Comparison of ENCODE assay signal across 24 mouse cellular contexts in the genomic region with DNA sequence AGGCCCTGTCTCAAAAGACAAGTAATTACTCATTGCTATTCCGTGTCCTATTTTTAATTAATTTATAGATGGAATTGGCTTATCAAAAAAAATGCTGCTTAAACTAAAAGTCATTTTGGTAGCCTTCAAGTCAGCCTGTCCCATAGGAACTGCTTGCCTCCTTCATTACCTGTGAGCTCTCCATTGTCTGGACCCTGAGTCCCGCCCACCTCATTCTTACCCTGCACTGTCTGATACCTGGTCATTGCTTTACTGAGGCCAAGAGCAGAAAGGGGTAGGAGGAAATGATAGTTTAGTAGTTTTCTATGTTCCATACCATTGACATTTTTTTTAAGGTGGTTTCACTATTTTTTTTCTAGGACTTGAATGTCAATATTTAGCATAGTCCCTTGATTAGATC. TPM values are rescaled to one million over a fixed set of nuclear protein-coding genes. Genes with fewer than 3 reads are reported as not detected.
DNase-seq lines count a peak whose midpoint lies in the region; ATAC-seq and TF ChIP-seq lines count a peak whose summit lies in the region.
"Had no signal": no experiment of that assay in that cellular context is flagged by ENCODE, and none has a peak within 500 bp of the region (broad histone marks: within the 10 kb centered on the region; RNA-seq: fewer than 3 reads in every experiment).

No protein-coding gene starts in this region.

- no peak for TF ChIP-seq CTCF in stomach, postnatal 0 days (IDR thresholded peaks at IDR 0.05; ENCODE audit: low read depth)

- H3K27me3 ChIP-seq in embryonic facial prominence, embryonic 13.5 days: no peaks in the 10 kb centered on the region
- no peaks in the 10 kb centered on the region for H3K27me3 ChIP-seq in embryonic facial prominence, embryonic 10.5 days (replicated peaks; ENCODE audit: low read depth, poor library complexity, severe bottlenecking)
- no peaks in the 10 kb centered on the region for H3K27me3 ChIP-seq in kidney, embryonic 16.5 days (ENCODE audit: insufficient read depth, low read length)
- H3K27me3 ChIP-seq in stomach, postnatal 0 days (ENCODE audit: control insufficient read depth, insufficient read depth, low read length): no peaks in the 10 kb centered on the region
- H3K27me3 ChIP-seq: embryonic facial prominence, embryonic 15.5 days; hindbrain, embryonic 13.5 days had no signal

- no peak overlapping the region for H3K4me3 ChIP-seq in embryonic facial prominence, embryonic 13.5 days
- H3K4me3 ChIP-seq in embryonic facial prominence, embryonic 10.5 days: no peak overlapping the region
- H3K4me3 ChIP-seq in kidney, embryonic 16.5 days (ENCODE audit: low read length): no peak overlapping the region
- H3K4me3 ChIP-seq in stomach, postnatal 0 days (ENCODE audit: low read depth, low read length): no peak overlapping the region
- H3K4me3 ChIP-seq: embryonic facial prominence, embryonic 15.5 days; heart, adult 2 months; heart, embryonic 10.5 days; hindbrain, embryonic 13.5 days had no signal

- no peak for DNase-seq in embryonic facial prominence, embryonic 10.5 days (ENCODE audit: low spot score)
- no peak for DNase-seq in kidney, postnatal 4 days
- DNase-seq in stomach, postnatal 0 days (ENCODE audit: low spot score): no peak
- DNase-seq in frontal cortex, postnatal 36 days (ENCODE audit: low spot score in 2 of 2): no peak
- DNase-seq: adrenal gland, adult 2 months; adrenal gland, postnatal 14 days; cerebellum, adult 11 months; cerebellum, adult 2 months; cerebellum, postnatal 10 days; cerebellum, postnatal 36 days; embryo, embryonic 11 days; forebrain, postnatal 0 days; gastrocnemius, postnatal 25 days; heart, adult 2 months had no signal

- TF ChIP-seq EP300 in stomach, postnatal 0 days (optimal IDR thresholded peaks at IDR 0.05): no peak

- no peak overlapping the region for H3K27ac ChIP-seq in embryonic facial prominence, embryonic 13.5 days
- no peak overlapping the region for H3K27ac ChIP-seq in embryonic facial prominence, embryonic 10.5 days (replicated peaks)
- no peak overlapping the region for H3K27ac ChIP-seq in kidney, embryonic 16.5 days (ENCODE audit: low read length)
- H3K27ac ChIP-seq in stomach, postnatal 0 days (replicated peaks): no peak overlapping the region
- H3K27ac ChIP-seq: embryonic facial prominence, embryonic 15.5 days; heart, adult 2 months; heart, embryonic 10.5 days; hindbrain, postnatal 0 days had no signal

- H3K4me1 ChIP-seq in embryonic facial prominence, embryonic 13.5 days: no peaks in the 10 kb centered on the region
- H3K4me1 ChIP-seq in embryonic facial prominence, embryonic 10.5 days: no peaks in the 10 kb centered on the region
- H3K4me1 ChIP-seq in kidney, embryonic 16.5 days (ENCODE audit: insufficient read depth, low read length): no peaks in the 10 kb centered on the region
- H3K4me1 ChIP-seq in stomach, postnatal 0 days (replicated peaks; ENCODE audit: control insufficient read depth, insufficient read depth): no peaks in the 10 kb centered on the region
- H3K4me1 ChIP-seq: embryonic facial prominence, embryonic 15.5 days had no signal

- H3K9ac ChIP-seq in embryonic facial prominence, embryonic 13.5 days: no peak overlapping the region
- no peak overlapping the region for H3K9ac ChIP-seq in kidney, embryonic 16.5 days (replicated peaks; ENCODE audit: low read length)
- no peak overlapping the region for H3K9ac ChIP-seq in stomach, postnatal 0 days (ENCODE audit: low read length)
- H3K9ac ChIP-seq: embryonic facial prominence, embryonic 15.5 days; forebrain, postnatal 0 days; hindbrain, embryonic 13.5 days had no signal

- no peaks in the 10 kb centered on the region for H3K9me3 ChIP-seq in embryonic facial prominence, embryonic 13.5 days
- H3K9me3 ChIP-seq in embryonic facial prominence, embryonic 10.5 days: no peaks in the 10 kb centered on the region
- H3K9me3 ChIP-seq in kidney, embryonic 16.5 days (ENCODE audit: low read length): no peaks in the 10 kb centered on the region
- H3K9me3 ChIP-seq in stomach, postnatal 0 days (ENCODE audit: control insufficient read depth, low read length): no peaks in the 10 kb centered on the region
- H3K9me3 ChIP-seq: embryonic facial prominence, embryonic 15.5 days; G1E; heart, embryonic 10.5 days; hindbrain, embryonic 13.5 days had no signal

- ATAC-seq in embryonic facial prominence, embryonic 13.5 days (ENCODE audit: insufficient number of reproducible peaks, insufficient read depth, low FRiP score, low TSS enrichment, low read depth): 0 out of 2 replicates have a peak, but pooled peaks have one; percentile 56
- peak; percentile 43; the same call in 1 of the 2 replicates for ATAC-seq in kidney, embryonic 16.5 days (ENCODE audit: low FRiP score, low TSS enrichment)
- peak; percentile 62; the same call in 1 of the 2 replicates for ATAC-seq in stomach, postnatal 0 days (ENCODE audit: low FRiP score, low TSS enrichment)
- ATAC-seq: forebrain, embryonic 14.5 days; hindbrain, postnatal 0 days; inflammation-experienced regulatory T-cells, adult 6 months; intestine, embryonic 16.5 days had no signal

- 93% methylated on average over 2 of the region's 2 CpGs for WGBS in embryonic facial prominence, embryonic 13.5 days
- 90% methylated on average over 2 of the region's 2 CpGs for WGBS in embryonic facial prominence, embryonic 10.5 days
- WGBS in kidney, embryonic 16.5 days: 91% methylated on average over 2 of the region's 2 CpGs
- WGBS in stomach, postnatal 0 days: 78% methylated on average over 2 of the region's 2 CpGs

- H3K4me2 ChIP-seq in embryonic facial prominence, embryonic 13.5 days: no peak overlapping the region
- H3K4me2 ChIP-seq in kidney, embryonic 16.5 days (replicated peaks; ENCODE audit: low read depth, low read length): no peak overlapping the region
- no peak overlapping the region for H3K4me2 ChIP-seq in stomach, postnatal 0 days (replicated peaks; ENCODE audit: low read depth)
- H3K4me2 ChIP-seq: embryonic facial prominence, embryonic 15.5 days; hindbrain, embryonic 13.5 days had no signal

- peaks cover 19% of the 10 kb centered on the region for H3K36me3 ChIP-seq in embryonic facial prominence, embryonic 13.5 days
- peaks cover 22% of the 10 kb centered on the region for H3K36me3 ChIP-seq in embryonic facial prominence, embryonic 10.5 days (replicated peaks)
- peaks cover 14% of the 10 kb centered on the region; the same call in 1 of the 2 replicates for H3K36me3 ChIP-seq in kidney, embryonic 16.5 days (ENCODE audit: insufficient read depth, low read length)
- peaks cover 10% of the 10 kb centered on the region for H3K36me3 ChIP-seq in stomach, postnatal 0 days (ENCODE audit: control insufficient read depth, insufficient read depth, low read length)

RNA-seq across cellular contexts. Expression of gene Pawr, which starts 48.5 kb away (rescaled TPM):
- polyA plus RNA-seq in embryonic facial prominence, embryonic 13.5 days (2015; fragmentation: Nextera tagmentation; extraction: Ambion mirVana): 5.8 and 6.3 TPM in 2 replicates
- polyA plus RNA-seq in embryonic facial prominence, embryonic 10.5 days (2016; fragmentation: Nextera tagmentation; extraction: Ambion mirVana): 7.6 and 9.1 TPM in 2 replicates
- polyA plus RNA-seq in kidney, embryonic 16.5 days (2015; fragmentation: Nextera tagmentation; extraction: Ambion mirVana): 13.4 and 13.6 TPM in 2 replicates
- polyA plus RNA-seq in stomach, postnatal 0 days (2015; fragmentation: Nextera tagmentation; extraction: Ambion mirVana): 14.7 and 18.5 TPM in 2 replicates
